Mouse (Mus musculus): ENCODE data around the gene Grik5. TPM values are rescaled to one million over a fixed set of nuclear protein-coding genes. Genes with fewer than 3 reads are reported as not detected.

The Grik5 gene
- polyA plus RNA-seq, 1 experiment from 2014 or later: 12.5 TPM

GRCm38 (mm10) chr7:25084621-25085020, 12.5 kb upstream of the Grik5 start:
- Histone ChIP-seq H3K27ac (ENCODE audit: low read depth, low read length) (no peak overlapping the region), H3K36me3 (ENCODE audit: control insufficient read depth, insufficient read depth, low read length) (peaks cover 31% of the 10 kb centered on the region)
- 84% methylated on average over 5 of the region's 5 CpGs for WGBS

DNA sequence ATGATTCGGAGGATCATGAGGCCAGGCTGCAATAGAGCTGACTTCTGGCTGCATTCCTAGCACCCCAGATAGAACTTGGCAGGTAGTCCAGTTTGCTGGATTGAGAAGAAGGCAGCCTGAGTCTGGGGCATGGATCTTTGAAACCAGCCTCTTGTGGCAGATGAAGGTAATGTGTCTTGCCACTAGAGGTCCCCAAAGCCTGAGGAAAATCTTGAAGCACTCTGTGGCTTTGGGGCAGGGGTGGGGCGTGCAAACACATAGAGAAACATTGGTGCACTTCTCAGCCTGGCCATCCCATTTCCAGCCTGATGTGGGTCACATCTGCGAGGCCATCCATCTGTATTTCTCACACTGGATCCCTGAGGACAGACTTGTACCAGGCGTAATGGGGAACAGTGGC, 10.4 kb upstream of the Grik5 start:
- Histone ChIP-seq H3K4me3 (ENCODE audit: low read length) (no peak overlapping the region), H3K36me3 (ENCODE audit: control insufficient read depth, insufficient read depth, low read length) (peaks cover 31% of the 10 kb centered on the region), H3K4me1 (ENCODE audit: control insufficient read depth, insufficient read depth, low read depth, low read length) (peaks cover 17% of the 10 kb centered on the region), H3K4me2 (ENCODE audit: low read length) (no peak overlapping the region), H3K9me3 (ENCODE audit: control insufficient read depth, low read length) (no peaks in the 10 kb centered on the region), H3K9ac (ENCODE audit: low read depth, low read length) (peak overlapping the region; percentile 16; the same call in 1 of the 2 replicates), H3K27me3 (replicated peaks; ENCODE audit: control insufficient read depth, insufficient read depth, low read length) (no peaks in the 10 kb centered on the region), H3K27ac (ENCODE audit: low read depth, low read length) (no peak overlapping the region)
- 71% methylated on average over 4 of the region's 4 CpGs for WGBS
- 0 out of 2 replicates have a peak, but pooled peaks have one; percentile 10 for ATAC-seq

More at GRCm38 (mm10) chr7:25084621-25085020, 12.5 kb upstream of the Grik5 start:
- H3K9ac ChIP-seq (ENCODE audit: low read depth, low read length): no peak overlapping the region
- H3K4me2 ChIP-seq (ENCODE audit: low read length): no peak overlapping the region
- H3K9me3 ChIP-seq (ENCODE audit: control insufficient read depth, low read length): no peaks in the 10 kb centered on the region
- H3K4me1 ChIP-seq (ENCODE audit: control insufficient read depth, insufficient read depth, low read depth, low read length): no peaks in the 10 kb centered on the region; the same call in 1 of the 2 replicates
- no peak overlapping the region for H3K4me3 ChIP-seq (ENCODE audit: low read length)
- no peaks in the 10 kb centered on the region for H3K27me3 ChIP-seq (replicated peaks; ENCODE audit: control insufficient read depth, insufficient read depth, low read length)
- ATAC-seq: no peak

DNA sequence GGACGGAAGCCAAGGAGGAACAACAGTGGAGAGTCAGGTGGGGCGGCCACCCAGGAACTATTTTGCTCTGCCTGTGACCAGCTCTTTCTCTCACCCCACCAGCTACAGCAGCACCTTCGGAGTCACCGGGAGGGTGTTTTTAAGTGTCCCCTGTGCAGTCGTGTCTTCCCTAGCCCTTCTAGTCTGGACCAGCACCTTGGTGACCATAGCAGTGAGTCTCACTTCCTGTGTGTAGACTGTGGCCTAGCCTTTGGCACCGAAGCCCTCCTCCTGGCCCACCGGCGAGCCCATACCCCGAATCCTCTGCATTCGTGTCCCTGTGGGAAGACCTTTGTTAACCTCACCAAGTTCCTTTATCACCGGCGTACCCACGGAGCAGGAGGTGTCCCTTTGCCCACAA, 8.3 kb upstream of the Grik5 start:
- Histone ChIP-seq H3K27ac (ENCODE audit: low read depth, low read length) (no peak overlapping the region), H3K4me1 (ENCODE audit: control insufficient read depth, insufficient read depth, low read depth, low read length) (peaks cover 21% of the 10 kb centered on the region), H3K27me3 (replicated peaks; ENCODE audit: control insufficient read depth, insufficient read depth, low read length) (no peaks in the 10 kb centered on the region), H3K4me3 (ENCODE audit: low read length) (no peak overlapping the region), H3K36me3 (ENCODE audit: control insufficient read depth, insufficient read depth, low read length) (peaks cover 31% of the 10 kb centered on the region), H3K9ac (ENCODE audit: low read depth, low read length) (no peak overlapping the region), H3K4me2 (ENCODE audit: low read length) (no peak overlapping the region), H3K9me3 (ENCODE audit: control insufficient read depth, low read length) (no peaks in the 10 kb centered on the region)
- 95% methylated on average over 13 of the region's 13 CpGs for WGBS
- no peak for ATAC-seq

GRCm38 (mm10) chr7:25079496-25080026, 7.4 kb upstream of the Grik5 start:
- H3K27ac ChIP-seq (ENCODE audit: low read depth, low read length): no peak overlapping the region
- no peaks in the 10 kb centered on the region for H3K9me3 ChIP-seq (ENCODE audit: control insufficient read depth, low read length)
- H3K4me1 ChIP-seq (ENCODE audit: control insufficient read depth, insufficient read depth, low read depth, low read length): peaks cover 21% of the 10 kb centered on the region
- H3K9ac ChIP-seq (ENCODE audit: low read depth, low read length): no peak overlapping the region
- H3K4me2 ChIP-seq (ENCODE audit: low read length): no peak overlapping the region
- 77% methylated on average over 12 of the region's 12 CpGs for WGBS
- no peaks in the 10 kb centered on the region for H3K27me3 ChIP-seq (replicated peaks; ENCODE audit: control insufficient read depth, insufficient read depth, low read length)
- H3K4me3 ChIP-seq (ENCODE audit: low read length): no peak overlapping the region
- H3K36me3 ChIP-seq (ENCODE audit: control insufficient read depth, insufficient read depth, low read length): peaks cover 31% of the 10 kb centered on the region
- no peak for ATAC-seq

GRCm38 (mm10) chr7:25077414-25077755, 5.2 kb upstream of the Grik5 start:
- Histone ChIP-seq H3K27ac (ENCODE audit: low read depth, low read length) (peak overlapping the region; percentile 97), H3K27me3 (replicated peaks; ENCODE audit: control insufficient read depth, insufficient read depth, low read length) (no peaks in the 10 kb centered on the region), H3K9me3 (ENCODE audit: control insufficient read depth, low read length) (no peaks in the 10 kb centered on the region), H3K36me3 (ENCODE audit: control insufficient read depth, insufficient read depth, low read length) (peaks cover 25% of the 10 kb centered on the region), H3K4me2 (ENCODE audit: low read length) (peak overlapping the region; percentile 81), H3K9ac (ENCODE audit: low read depth, low read length) (peak overlapping the region; percentile 82), H3K4me3 (ENCODE audit: low read length) (peak overlapping the region; percentile 97), H3K4me1 (ENCODE audit: control insufficient read depth, insufficient read depth, low read depth, low read length) (peaks cover 31% of the 10 kb centered on the region)
- ATAC-seq: no peak
- WGBS: 0% methylated on average over 33 of the region's 33 CpGs

- Histone ChIP-seq H3K36me3 (ENCODE audit: control insufficient read depth, insufficient read depth, low read length) (peaks cover 20% of the 10 kb centered on the region), H3K4me2 (ENCODE audit: low read length) (peak overlapping the region; percentile 81), H3K27ac (ENCODE audit: low read depth, low read length) (peak overlapping the region; percentile 97), H3K4me1 (ENCODE audit: control insufficient read depth, insufficient read depth, low read depth, low read length) (peaks cover 31% of the 10 kb centered on the region), H3K9me3 (ENCODE audit: control insufficient read depth, low read length) (no peaks in the 10 kb centered on the region), H3K9ac (ENCODE audit: low read depth, low read length) (peak overlapping the region; percentile 82), H3K4me3 (ENCODE audit: low read length) (peak overlapping the region; percentile 97), H3K27me3 (replicated peaks; ENCODE audit: control insufficient read depth, insufficient read depth, low read length) (no peaks in the 10 kb centered on the region)
- WGBS: under 1% methylated on average over 56 of the region's 56 CpGs
- ATAC-seq: peak; percentile 97
These were observed 4.7 kb upstream of the Grik5 start for GRCm38 (mm10) chr7:25076663-25077413.

- Histone ChIP-seq H3K27me3 (replicated peaks; ENCODE audit: control insufficient read depth, insufficient read depth, low read length) (no peaks in the 10 kb centered on the region), H3K4me2 (ENCODE audit: low read length) (peak overlapping the region; percentile 75), H3K4me1 (ENCODE audit: control insufficient read depth, insufficient read depth, low read depth, low read length) (peaks cover 32% of the 10 kb centered on the region), H3K36me3 (ENCODE audit: control insufficient read depth, insufficient read depth, low read length) (peaks cover 14% of the 10 kb centered on the region), H3K27ac (ENCODE audit: low read depth, low read length) (peak overlapping the region; percentile 76), H3K9ac (ENCODE audit: low read depth, low read length) (peak overlapping the region; percentile 61), H3K9me3 (ENCODE audit: control insufficient read depth, low read length) (no peaks in the 10 kb centered on the region), H3K4me3 (ENCODE audit: low read length) (peak overlapping the region; percentile 97)
- no peak for ATAC-seq
- WGBS: 22% methylated on average over 7 of the region's 7 CpGs
These were observed 4.1 kb upstream of the Grik5 start for GRCm38 (mm10) chr7:25076296-25076662.

DNA sequence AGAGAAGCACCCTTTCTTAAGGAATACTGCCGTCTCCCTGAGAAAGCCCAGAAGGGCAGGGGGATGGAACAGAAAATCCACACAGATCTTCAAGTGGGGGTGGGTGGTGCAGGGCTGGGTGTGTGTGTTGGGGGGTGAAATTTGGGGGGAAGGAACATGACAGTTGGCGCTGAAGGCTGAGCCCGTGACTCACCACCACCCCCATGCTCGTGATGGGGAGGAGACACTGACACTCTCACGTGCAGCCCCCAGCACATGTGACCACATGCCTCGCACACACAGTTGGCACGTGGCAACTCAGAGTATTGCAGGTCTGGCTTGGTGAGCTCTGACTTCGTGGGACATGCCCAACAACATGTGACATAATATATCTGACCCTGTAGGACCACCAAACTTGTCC, 1.8 kb upstream of the Grik5 start:
- Histone ChIP-seq H3K27me3 (replicated peaks; ENCODE audit: control insufficient read depth, insufficient read depth, low read length) (no peaks in the 10 kb centered on the region), H3K9me3 (ENCODE audit: control insufficient read depth, low read length) (no peaks in the 10 kb centered on the region), H3K36me3 (ENCODE audit: control insufficient read depth, insufficient read depth, low read length) (no peaks in the 10 kb centered on the region), H3K27ac (ENCODE audit: low read depth, low read length) (peak overlapping the region; percentile 88), H3K4me3 (ENCODE audit: low read length) (no peak overlapping the region), H3K4me1 (ENCODE audit: control insufficient read depth, insufficient read depth, low read depth, low read length) (peaks cover 48% of the 10 kb centered on the region), H3K9ac (ENCODE audit: low read depth, low read length) (no peak overlapping the region), H3K4me2 (ENCODE audit: low read length) (no peak overlapping the region; the same call in 1 of the 2 replicates)
- ATAC-seq: no peak
- WGBS: 83% methylated on average over 8 of the region's 8 CpGs

DNA sequence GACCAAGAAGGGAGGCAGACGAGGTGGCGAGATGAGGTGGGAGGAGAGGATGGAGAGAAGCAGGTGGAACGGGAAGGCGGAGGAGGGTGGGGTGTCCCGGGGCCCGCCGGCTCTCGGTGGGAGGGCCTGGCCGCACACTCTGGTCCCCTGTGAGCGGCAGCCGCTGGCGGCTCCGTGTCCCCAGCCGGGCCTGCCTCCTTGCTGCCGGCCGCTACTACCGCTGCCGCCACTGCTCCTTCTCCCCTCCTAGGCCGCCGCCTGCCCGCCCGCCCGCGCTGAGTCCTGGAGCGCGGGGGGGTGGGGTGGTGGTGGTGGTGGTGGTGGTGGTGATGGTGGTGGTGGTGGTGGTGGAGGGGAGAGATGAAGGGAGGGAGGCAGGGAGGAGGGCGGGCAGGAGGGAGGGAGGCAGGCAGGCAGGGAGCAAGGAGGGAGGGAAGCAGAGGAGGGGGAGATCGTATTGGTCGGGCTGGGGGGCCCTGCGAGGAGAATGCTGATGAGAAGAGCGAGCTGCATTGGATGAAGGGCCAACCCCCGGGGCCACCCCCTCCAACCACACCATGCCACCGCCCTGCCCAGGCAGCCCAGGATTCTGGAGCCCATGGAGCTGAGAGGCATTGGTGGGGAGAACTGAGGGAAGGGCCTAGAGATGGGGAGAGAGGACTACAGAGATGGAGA, 707 bp upstream of the Grik5 start:
- Histone ChIP-seq H3K27ac (ENCODE audit: low read depth, low read length) (peak overlapping the region; percentile 88), H3K4me2 (ENCODE audit: low read length) (peak overlapping the region; percentile 61), H3K4me1 (ENCODE audit: control insufficient read depth, insufficient read depth, low read depth, low read length) (peaks cover 45% of the 10 kb centered on the region), H3K9ac (ENCODE audit: low read depth, low read length) (peak overlapping the region; percentile 84), H3K4me3 (ENCODE audit: low read length) (peak overlapping the region; percentile 80), H3K36me3 (ENCODE audit: control insufficient read depth, insufficient read depth, low read length) (peaks cover 3% of the 10 kb centered on the region), H3K9me3 (ENCODE audit: control insufficient read depth, low read length) (no peaks in the 10 kb centered on the region), H3K27me3 (replicated peaks; ENCODE audit: control insufficient read depth, insufficient read depth, low read length) (no peaks in the 10 kb centered on the region)
- peak; percentile 35 for ATAC-seq
- WGBS: 0% methylated on average over 12 of the region's 33 CpGs

Measured in hindbrain, embryonic 16.5 days (tissue).